Mouse (Mus musculus) brain, embryonic 18.5 days (tissue): ENCODE measurements around the gene Sdccag8.

Source experiments
- DNase-seq: peaks from one replicate; pipeline ENCODE4 v3.0.0-alpha.2; 2012; ENCODE audit warnings: low read depth, low spot score

Sdccag8 gene

DNA sequence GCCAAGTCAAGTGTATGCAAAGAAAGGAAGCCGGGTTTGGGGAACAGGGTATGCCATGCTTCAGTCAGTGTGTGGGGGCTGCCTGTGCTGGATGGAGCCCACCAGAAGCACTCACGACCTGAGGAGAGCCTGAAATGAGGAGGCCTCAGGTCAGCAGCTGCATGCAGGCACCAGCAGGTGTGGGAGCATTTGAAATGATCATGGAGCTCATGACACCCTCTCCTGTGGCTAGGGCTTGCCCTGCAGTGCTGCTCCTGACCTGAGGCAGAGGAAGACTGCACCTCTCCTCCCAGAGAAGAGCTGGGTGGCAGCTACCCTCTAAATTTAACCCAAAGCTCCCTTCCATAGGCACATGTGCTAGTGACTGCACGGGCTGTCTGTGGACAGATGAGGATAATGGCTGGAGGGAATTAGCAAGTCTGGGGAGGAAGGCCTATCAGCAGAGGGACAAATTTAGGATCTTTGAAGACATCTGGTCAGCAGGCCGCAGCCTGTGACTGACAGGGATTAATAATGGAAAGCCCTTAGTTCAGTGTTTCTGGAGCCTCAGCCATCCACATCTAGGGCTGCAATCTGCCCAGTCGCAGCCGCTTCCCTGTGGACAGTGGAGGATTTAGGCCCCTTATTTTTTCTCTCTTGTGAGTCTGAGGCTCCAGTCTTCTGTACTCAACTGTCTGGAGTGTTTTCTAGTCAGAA is 196.3 kb downstream of the Sdccag8 start:
- DNase-seq: no peak

DNA sequence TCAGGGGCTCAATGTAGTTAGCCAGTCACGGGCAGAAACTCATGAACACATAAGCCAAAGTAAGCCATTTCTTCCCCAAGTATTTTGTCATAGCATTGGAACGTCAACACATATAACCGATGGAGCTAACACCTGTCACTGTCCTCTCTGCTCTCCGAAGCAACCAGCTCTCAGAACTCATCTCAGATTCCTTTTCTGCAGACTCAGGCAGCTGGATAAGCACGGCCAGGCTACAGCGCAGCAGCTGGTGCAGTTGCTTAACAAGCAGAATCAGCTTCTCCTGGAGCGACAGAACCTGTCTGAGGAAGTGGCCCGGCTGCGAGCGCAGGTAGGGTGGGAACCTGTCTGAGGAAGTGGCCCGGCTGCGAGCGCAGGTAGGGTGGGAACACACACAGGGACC is 197.2 kb downstream of the Sdccag8 start:
- DNase-seq: no peak

DNA sequence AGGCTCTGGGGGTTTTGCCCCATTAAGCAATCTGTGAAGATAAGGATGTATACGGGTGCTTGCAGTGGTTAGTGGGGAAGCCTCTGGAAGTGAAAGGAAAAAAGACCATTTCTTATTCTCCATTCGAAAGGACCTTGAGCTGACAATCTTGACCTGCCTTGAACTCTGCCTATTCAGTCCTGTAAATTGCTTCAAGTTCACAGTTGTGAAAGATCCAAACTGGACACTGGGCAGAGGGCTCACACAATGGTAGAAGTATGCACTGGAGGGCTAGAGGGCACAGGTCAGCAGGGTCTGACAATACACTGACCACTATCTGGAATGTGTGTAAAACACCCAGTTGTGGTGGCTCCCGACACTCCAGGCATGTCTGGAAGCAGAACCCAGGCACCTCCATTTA is 198.3 kb downstream of the Sdccag8 start:
- DNase-seq: no peak

DNA sequence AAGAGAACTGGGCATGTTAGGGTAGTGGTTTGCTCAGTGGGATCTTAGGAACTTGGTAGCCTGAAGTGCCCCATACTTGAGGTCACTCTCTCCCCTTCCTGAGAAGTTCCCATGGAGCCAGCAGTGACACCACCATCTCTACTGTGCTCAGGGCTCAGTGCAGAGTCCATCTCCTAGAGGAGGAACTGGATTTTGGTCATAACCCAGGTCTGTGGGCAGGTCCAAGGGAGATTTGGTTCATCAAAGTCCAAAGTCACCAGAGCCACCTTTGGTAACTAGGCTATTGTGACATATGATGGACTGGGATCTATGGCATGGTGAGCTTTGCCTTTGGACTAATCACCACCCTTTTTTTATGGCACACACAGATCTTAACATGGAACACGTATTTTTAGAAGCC is 198.9 kb downstream of the Sdccag8 start:
- no peak for DNase-seq

DNA sequence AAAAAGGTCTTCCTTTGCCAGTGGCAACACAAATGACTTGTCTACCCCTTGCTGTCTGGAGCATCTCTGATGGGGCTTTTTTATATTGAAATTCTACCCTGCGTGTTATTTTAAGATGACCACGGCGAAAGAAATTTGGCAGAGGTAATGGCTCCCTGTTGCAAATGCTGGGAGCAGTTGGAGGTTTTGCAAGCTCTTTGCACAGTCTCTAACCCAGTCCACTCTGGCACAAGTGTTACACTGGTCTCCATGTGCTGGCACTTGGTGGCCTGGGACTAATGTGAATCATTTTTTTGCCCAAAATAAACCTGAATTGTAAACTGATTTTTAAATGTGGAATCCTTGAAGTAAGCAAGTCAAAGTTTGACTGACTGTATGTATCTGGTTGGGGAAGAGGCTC is 199.3 kb downstream of the Sdccag8 start:
- no peak for DNase-seq

DNA sequence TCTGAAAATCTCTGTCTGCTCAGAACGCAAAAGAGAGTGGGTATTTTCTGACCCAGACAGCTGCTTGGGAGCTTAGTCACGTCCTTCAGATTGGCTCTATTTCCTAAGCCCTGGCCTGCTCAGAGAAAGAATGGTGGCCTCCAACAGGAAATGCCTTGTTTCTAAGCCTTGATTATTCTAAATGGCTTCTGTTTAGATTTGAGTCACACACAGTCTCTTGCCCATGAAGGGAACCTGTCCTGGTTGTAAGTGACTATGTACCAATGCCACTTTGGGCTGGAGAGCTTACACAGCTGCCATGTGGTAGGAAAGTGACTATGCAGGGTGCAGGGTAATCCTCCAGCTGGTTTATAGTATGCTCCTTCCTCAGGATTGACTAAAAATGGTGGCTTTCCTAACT is 199.9 kb downstream of the Sdccag8 start:
- DNase-seq: no peak

DNA sequence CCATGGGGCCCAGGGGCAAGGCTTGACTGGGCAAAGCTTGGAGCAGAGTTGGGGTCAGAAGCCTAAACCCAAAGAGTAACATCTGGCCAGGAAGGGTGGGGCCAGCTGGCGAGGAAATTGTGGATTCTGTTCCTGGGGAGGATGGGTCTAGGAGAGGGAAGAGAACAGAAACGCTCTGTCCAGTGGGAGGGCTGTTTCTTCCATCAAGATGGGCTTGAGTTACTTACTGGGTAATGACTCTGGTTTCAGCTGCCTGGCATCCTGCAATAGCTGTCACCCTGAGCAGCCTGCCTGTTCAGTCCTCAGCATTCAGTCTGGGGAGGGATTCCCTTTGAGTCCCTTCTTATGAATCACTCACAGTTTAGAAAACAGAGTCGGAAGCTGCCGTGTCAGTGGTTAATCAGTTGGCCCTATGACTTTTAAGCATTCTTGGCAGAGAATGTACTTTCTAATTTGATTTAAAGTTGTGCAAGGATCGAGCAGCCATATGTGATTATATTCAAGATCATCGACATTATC is 200.5 kb downstream of the Sdccag8 start:
- DNase-seq: no peak

DNA sequence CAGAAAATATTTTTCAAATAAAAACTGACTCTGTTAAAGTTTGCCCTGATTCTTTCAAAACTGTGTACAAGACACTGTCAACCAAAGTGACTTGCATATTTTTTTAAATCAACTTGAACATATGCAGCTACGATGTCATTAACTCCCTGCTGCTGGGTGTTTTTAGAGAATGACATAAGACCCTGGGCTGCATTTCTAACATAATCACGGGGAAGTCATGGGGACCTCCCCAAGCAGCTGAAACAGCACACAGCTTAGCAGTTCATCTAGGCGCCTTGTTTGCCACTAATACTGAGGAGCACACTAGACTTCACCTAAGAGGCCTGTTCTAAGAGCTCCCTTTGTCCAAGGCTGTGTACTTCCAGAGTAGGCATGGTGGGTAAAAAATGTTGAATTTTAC is 201.5 kb downstream of the Sdccag8 start:
- no peak for DNase-seq

DNA sequence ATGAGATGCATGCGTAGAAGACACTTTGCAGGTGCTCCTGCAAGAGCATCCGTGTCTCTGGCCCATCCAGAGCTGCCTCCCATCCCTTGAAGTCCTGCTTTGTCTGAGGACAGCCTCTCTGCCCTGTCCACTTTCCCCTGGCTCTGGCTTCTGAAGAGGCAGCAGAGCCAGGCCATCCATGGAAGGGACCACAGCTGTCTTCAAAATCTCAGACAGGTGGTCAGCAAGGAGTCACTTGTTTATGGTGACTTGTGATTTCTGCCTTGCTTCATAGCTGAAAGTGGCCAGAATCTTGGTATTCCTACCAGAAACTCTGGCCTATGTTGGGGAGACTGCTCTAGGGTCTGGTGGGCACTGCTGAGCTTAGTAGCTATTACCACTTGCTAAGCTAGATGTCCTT is 202.3 kb downstream of the Sdccag8 start:
- DNase-seq: no peak

DNA sequence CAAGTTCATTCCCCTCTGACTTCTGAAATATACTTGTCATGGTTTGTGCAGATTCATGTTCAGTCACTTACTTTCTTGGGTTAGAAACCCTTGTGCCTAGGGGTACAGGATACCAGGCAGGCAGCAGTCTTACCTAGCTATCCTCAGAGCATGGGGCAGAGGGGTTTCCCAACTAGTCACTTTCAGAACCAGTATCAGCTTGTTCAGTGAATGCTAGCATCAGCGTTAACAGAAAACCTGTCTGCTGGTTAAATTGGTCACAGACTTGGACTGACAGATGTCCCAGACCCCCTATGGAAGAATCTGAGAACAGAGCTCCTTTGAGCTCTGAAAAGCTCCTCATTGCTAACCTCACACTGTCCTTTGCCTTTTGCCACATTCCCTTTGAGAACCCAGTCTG is 204.3 kb downstream of the Sdccag8 start:
- DNase-seq: no peak

DNA sequence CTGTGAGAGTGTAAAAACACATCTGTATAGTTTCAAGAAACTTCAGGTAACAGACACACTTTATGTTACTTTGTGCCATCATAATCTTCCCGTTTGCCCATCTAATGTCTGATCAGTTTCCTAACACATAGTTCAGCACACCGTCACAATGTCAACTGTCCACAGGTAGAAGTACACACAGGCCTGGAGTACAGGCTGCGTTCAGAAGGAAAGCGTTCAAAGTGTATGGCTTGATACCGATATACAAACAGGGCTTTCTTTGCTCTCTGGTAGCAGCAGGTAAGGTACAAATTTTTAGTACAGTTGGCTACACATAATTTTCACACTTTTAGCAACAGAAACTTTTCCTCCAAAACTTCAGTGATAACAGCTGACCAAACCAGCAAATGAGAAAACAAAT is 205.2 kb downstream of the Sdccag8 start:
- DNase-seq: no peak

DNA sequence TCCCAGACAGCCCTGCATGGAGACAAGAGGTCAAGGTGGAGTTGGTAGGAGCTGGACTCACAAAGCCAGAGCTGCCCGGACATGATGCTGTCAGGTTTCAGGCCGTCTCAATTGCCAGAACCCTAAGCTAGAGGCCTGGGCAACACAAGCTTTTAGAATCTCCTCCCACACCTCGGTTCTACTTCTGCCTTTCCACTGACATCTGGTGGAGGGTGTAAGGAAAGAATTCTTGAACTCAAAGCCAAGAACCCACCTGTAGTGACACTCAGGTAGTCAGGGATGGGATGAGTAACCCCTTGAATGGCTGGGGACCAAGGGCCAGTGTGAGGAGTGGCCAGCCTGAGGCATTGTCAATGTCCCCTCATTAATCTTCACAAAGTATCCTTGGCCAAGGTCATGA is 208.3 kb downstream of the Sdccag8 start:
- DNase-seq: no peak

DNA sequence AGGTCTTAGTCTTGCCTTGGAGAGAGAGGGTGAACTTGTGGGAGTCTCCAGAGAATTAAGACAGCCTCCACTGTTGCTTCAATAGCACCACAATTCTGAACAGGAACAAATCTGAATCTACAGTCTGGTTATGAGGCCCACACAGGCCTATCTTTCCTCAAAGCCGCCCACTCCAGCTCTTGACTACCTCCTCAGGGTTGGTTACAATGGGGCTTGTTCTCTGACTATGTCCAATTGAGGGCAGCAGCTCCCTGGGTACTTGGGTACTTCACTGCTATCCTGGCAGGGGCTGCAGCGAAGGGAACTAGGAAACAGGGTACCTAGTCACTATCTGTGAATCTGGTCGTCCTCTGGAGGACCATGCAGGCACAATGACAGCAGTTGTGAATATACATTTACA is 213.2 kb downstream of the Sdccag8 start:
- no peak for DNase-seq

DNA sequence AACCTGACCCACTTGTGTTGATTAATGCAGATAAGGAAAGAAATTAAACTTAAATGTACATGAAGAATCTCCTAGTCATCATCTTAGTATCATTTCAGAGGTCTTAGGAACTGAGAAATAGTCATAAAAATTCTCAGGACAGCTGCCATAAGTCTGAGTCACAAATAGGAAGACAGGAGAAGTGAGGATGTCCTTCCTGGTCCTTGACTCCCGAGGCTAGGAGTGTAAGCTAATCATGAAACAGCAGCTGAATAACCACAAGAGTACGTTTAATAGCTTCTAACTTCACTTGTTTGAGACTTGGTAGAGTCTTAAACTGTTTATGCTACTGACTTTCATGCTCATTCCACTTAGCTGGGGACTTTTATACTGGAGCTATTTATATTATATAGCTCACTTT is 214.6 kb downstream of the Sdccag8 start:
- no peak for DNase-seq

DNA sequence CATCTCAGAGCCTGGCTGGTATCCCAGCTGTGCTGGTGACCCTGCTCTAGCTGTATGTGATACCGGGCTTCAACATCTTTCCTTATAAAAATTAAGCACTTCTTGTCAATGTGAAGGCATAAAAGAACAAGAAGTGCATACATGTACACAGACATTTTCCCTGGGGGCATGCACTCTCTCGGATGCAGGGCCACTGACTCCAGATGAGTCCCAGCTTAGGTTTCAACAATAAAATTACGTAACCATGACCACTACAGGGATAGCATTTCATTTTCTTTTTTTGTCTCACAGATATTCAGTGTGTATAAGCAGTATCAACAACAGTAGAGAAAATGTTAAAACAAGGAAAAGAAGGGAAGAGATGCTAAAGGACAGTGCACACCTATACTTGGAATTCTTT is 216.2 kb downstream of the Sdccag8 start:
- no peak for DNase-seq

DNA sequence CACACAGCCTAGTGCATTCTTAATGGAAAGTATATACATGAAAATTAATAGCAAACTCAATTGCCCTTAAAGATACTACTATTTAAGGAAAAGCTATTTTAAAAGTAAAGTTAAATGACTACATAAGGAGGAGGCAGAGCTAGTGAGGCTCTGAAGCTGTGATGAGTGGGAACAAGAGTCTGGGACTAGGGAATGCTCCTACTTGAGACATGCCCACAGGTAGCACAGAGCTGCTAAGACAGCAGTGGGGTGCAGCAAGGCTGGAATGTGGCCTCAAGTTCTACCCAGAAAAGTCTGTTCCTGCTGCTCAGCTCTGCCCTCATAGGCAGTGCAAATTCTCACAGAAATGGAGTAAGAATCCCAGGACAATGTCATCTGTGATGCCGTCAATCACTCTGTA is 216.7 kb downstream of the Sdccag8 start:
- no peak for DNase-seq

DNA sequence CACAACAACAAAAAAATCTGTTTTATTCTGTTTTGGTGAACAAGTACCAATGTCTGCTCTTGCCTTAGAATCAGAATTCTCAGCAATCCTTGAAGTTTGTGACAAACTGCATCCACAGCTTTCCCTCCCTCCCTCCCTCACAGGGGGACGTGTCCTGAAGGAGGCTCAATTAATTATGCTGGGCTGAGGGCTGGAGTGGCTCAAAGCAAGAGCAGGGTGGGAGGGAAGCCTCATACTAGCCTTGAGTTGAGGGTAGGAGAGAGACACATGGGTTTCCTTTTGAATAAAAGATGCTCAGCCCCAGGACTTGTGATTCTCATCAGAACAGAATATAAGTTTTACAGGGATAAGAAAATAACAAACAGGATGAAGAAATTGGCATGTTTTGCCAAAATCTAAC is 217.8 kb downstream of the Sdccag8 start:
- no peak for DNase-seq

DNA sequence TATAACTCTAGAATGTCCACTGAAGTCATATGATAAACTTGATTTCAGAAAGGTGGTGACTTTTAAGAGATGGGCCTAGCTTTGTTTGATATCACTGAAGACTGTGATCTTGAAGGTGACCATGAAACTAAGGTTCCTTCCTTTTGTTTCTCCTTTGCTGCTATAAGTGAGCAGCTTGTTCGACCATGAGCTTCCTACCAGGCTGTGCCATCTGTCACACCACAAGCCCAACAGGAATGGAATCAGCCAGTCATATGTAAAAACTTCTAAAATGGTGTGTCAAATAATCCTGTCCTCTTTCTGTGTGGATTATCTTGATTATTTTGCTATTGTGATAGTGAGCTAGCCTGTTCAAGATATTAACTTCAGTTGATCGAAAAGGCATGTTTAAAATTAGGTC is 221.0 kb downstream of the Sdccag8 start:
- no peak for DNase-seq

DNA sequence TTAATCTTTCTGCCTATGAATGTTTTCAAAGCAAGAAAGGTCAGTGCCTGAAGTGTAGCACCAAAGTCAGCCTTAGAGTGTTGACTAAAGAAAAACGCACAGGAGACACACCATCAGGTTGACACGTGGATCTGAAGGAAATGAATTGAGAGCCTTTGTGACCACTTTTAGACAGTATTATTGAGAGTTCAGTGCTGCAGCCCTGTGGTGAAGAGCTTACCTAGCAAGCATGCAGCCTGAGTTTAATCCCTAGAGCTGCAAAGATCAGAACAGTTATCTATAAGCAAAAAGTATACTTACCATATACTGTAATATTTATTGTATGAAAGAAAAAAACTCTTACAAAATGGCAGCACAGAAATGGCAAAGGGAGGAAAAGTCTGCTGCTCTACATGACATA is 223.9 kb downstream of the Sdccag8 start:
- DNase-seq: no peak

DNA sequence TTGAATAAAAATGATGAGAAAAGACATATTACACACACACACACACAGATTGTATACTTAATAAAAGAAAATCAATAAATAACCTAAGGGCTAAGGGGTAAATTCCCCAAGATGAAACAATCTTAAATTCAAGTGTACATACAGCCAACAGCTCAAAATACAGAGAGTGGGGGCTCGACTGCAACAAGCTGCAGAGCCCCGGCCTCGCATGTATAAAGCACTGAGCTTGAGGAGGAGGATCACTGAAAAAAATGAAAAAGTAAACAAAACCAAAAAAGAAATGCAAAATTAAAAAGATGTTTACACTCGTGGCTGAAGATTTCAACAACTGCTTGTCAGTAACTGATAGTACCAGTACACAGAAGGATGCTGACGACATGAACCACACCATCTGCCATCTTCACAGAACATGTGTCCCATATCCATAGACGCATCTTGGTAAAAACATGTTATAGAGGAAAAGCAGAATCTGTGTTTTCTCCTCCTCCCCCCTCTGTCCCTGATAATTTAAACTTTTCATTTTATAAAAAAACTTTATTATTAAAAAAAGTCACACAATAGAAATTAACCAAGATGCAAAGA is 224.7 kb downstream of the Sdccag8 start:
- no peak for DNase-seq

DNA sequence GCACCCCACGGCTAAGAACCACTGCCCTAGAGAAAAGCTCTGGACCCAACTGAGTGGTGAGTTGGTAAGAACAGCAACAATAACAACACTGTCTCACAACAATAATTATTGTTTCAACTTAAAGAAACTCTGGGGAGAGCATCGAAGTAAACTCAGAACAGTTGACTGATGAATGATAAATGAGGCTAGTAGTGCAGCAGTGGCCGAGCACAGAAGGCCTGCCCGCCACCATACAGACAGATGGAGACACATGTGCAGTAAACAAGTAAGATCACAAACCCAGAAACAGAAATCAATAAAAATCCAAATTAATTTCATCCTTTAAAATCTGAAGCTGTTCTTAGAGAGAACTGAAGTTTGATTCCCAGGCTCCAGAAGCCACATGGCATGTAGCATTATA is 225.6 kb downstream of the Sdccag8 start:
- DNase-seq: no peak

DNA sequence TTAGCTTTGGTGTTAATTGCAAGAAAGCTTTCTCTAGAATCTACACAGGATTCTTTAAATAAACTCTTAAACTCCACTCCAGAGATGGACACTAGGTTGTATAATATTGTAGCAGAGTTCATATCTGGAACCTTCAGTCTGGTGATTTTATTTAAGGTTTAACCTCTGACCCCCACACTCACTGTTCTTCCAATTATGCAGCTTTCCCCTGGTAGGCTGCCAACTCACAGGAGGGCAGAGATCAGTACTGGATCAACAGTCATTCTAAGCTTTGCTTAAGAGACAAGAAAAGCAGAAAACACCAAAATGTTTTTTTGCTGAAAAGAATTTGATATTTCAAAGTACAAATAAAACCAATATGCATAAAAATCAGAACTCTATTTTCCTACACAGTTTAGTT is 231.4 kb downstream of the Sdccag8 start:
- no peak for DNase-seq

DNA sequence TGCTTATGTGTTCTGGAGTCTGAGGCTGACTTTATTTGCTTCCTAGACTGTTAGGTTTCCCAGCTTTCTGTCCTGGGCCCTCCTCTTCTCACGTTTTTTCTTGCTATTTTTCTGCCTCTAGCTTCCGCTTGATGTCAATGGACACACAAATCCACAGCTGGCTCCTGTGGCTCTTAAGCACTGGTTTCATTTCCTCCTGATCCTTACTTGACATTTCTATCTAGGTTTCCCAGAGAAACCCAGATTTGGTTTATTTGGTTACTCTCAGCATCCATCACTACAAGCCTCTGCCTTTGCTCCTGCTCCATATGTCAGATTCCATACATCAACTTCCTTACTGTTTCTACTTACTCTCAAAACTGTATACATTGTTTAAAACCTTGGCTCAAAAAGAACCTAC is 232.5 kb downstream of the Sdccag8 start:
- no peak for DNase-seq

DNA sequence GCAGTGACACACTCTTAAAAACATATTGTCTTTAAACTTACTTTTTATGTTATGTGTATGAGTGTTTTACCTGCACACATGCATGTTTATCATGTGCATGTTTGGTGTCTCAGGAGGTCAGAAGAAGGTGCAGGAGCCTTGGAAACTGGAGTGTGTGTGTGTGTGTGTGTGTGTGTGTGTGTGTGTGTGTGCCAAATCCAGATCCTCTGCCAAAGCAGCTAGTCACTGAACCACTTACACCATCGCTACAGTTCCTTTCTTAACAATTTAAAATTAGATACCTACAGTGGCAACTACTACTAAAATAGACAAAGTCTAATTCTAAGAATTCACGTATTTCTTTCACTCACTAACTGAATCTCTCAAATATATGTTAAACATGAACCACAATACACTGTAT is 234.3 kb downstream of the Sdccag8 start:
- DNase-seq: no peak
